ENCODE assay signal across 16 mouse cellular contexts in the genomic region with DNA sequence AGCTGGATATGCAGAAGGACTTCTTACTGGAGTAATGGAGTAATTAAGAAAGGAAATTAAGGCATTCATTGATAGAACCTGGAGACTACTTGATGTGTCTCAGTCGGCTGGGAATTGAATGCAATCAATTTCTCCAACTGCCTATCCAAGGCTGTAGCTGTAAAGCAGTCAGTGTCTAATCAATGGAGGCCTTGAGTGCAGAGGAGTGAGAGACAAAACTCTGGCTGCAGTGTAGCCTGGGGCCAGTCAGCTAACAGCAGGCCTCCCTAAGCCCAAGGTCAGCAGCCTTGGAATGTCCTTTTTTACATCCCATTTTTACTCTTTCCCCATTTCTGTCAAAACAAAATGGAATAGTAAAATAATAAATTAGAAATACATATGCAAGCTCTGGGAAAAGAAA.
"Had no signal": no experiment of that assay in that cellular context is flagged by ENCODE, and none has a peak within 500 bp of the region (broad histone marks: within the 10 kb centered on the region; RNA-seq: fewer than 3 reads in every experiment).

No protein-coding gene starts in this region.

- H3K4me1 ChIP-seq: limb, embryonic 15.5 days; lung, embryonic 15.5 days; megakaryocyte, embryonic 14.5 days; neural tube, embryonic 15.5 days had no signal

- H3K27me3 ChIP-seq: limb, embryonic 15.5 days; liver, embryonic 12.5 days; lung, embryonic 15.5 days; megakaryocyte, embryonic 14.5 days; neural tube, embryonic 15.5 days had no signal

- H3K27ac ChIP-seq: limb, embryonic 15.5 days; liver, embryonic 12.5 days; lung, embryonic 15.5 days; macrophage; neural tube, embryonic 15.5 days had no signal

- ATAC-seq: intestine, embryonic 16.5 days; liver, embryonic 12.5 days had no signal

- H3K9me3 ChIP-seq: limb, embryonic 15.5 days; liver, embryonic 12.5 days; lung, embryonic 15.5 days; megakaryocyte, embryonic 14.5 days; neural tube, embryonic 15.5 days had no signal

- H3K9ac ChIP-seq: limb, embryonic 15.5 days; liver, embryonic 12.5 days; lung, embryonic 15.5 days; neural tube, embryonic 15.5 days had no signal

- H3K4me2 ChIP-seq: limb, embryonic 15.5 days; liver, embryonic 12.5 days; lung, embryonic 15.5 days; neural tube, embryonic 15.5 days had no signal

- H3K36me3 ChIP-seq: limb, embryonic 15.5 days; liver, embryonic 12.5 days; lung, embryonic 15.5 days; neural tube, embryonic 15.5 days had no signal

- H3K4me3 ChIP-seq: limb, embryonic 15.5 days; liver, embryonic 12.5 days; lung, embryonic 15.5 days; megakaryocyte, embryonic 14.5 days; neural tube, embryonic 15.5 days had no signal

- DNase-seq: kidney, adult 8-10 months; kidney, postnatal 25 days; layer of hippocampus, adult 9-11 months; layer of hippocampus, postnatal 36 days; lung, postnatal 14 days; right cerebral cortex, postnatal 4 days; spleen, adult 18-20 months; thymus, adult 2 months; thymus, postnatal 25 days had no signal
